Comparison of ENCODE assay signal across 8 mouse cellular contexts in the genomic region with DNA sequence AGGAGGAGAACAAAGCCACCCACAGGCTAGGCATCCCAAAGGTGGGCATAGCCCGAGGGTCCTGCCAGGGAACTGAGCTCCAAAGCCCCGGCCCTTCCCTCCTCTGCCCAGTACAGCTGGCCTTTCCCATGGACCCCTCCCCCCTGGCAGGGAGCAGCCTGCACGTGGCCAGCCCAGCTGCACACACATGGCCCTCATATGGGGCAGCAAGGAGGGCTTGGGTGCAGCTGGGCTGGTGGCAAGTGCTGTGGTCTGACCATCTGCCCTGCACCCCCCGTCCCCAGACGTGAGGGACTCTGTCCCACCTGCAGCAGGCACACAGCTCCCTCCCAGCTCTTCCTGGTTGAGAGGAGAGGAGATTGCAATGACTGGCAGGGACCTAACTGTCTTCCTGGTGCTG. TPM values are rescaled to one million over a fixed set of nuclear protein-coding genes. Genes with fewer than 3 reads are reported as not detected.
DNase-seq lines count a peak whose midpoint lies in the region; ATAC-seq and TF ChIP-seq lines count a peak whose summit lies in the region.
"Had no signal": no experiment of that assay in that cellular context is flagged by ENCODE, and none has a peak within 500 bp of the region (broad histone marks: within the 10 kb centered on the region; RNA-seq: fewer than 3 reads in every experiment).

No protein-coding gene starts in this region.

- H3K4me2 ChIP-seq in heart, embryonic 13.5 days, result peak overlapping the region; percentile 19
- H3K4me2 ChIP-seq in midbrain, embryonic 12.5 days (replicated peaks), result peak overlapping the region; percentile 6; the same call in 1 of the 2 replicates
- no peak overlapping the region for H3K4me2 ChIP-seq in midbrain, embryonic 16.5 days (ENCODE audit: low read length)
- H3K4me2 ChIP-seq in forebrain, postnatal 0 days (ENCODE audit: low read depth), result no peak overlapping the region
- H3K4me2 ChIP-seq in limb, embryonic 15.5 days, result peak overlapping the region; percentile 19

- no peak for TF ChIP-seq CTCF in forebrain, postnatal 0 days (IDR thresholded peaks at IDR 0.05; ENCODE audit: low read depth)

- no peak overlapping the region for H3K27ac ChIP-seq in heart, embryonic 13.5 days (replicated peaks)
- H3K27ac ChIP-seq in midbrain, embryonic 12.5 days (replicated peaks), result no peak overlapping the region
- no peak overlapping the region for H3K27ac ChIP-seq in midbrain, embryonic 16.5 days (ENCODE audit: low read length)
- H3K27ac ChIP-seq in forebrain, postnatal 0 days (ENCODE audit: low read depth, low read length), result no peak overlapping the region
- no peak overlapping the region for H3K27ac ChIP-seq in limb, embryonic 15.5 days

- 0 out of 2 replicates have a peak, but pooled peaks cover 7% of the 10 kb centered on the region for H3K27me3 ChIP-seq in heart, embryonic 13.5 days (replicated peaks)
- peaks cover 63% of the 10 kb centered on the region for H3K27me3 ChIP-seq in midbrain, embryonic 12.5 days
- H3K27me3 ChIP-seq in midbrain, embryonic 16.5 days (ENCODE audit: control insufficient read depth, insufficient read depth, low read depth, low read length), result peaks cover 15% of the 10 kb centered on the region
- peaks cover 7% of the 10 kb centered on the region; the same call in 1 of the 2 replicates for H3K27me3 ChIP-seq in forebrain, postnatal 0 days (ENCODE audit: insufficient read depth, low read length)
- 0 out of 2 replicates have a peak, but pooled peaks cover 4% of the 10 kb centered on the region for H3K27me3 ChIP-seq in limb, embryonic 15.5 days

- H3K9ac ChIP-seq in heart, embryonic 13.5 days, result peak overlapping the region; percentile 37; the same call in 1 of the 2 replicates
- H3K9ac ChIP-seq in midbrain, embryonic 12.5 days (replicated peaks), result no peak overlapping the region
- H3K9ac ChIP-seq in midbrain, embryonic 16.5 days (ENCODE audit: low read depth, low read length), result no peak overlapping the region
- H3K9ac ChIP-seq in forebrain, postnatal 0 days, result no peak overlapping the region
- no peak overlapping the region for H3K9ac ChIP-seq in limb, embryonic 15.5 days

- 53% methylated on average over 5 of the region's 5 CpGs for WGBS in heart, embryonic 13.5 days
- WGBS in midbrain, embryonic 12.5 days, result 41% methylated on average over 5 of the region's 5 CpGs
- 17% methylated on average over 5 of the region's 5 CpGs for WGBS in midbrain, embryonic 16.5 days
- 26% methylated on average over 5 of the region's 5 CpGs for WGBS in forebrain, postnatal 0 days
- 23% methylated on average over 5 of the region's 5 CpGs for WGBS in limb, embryonic 15.5 days

- DNase-seq in heart, postnatal 14 days, result no peak
- DNase-seq in forebrain, postnatal 0 days, result no peak
- DNase-seq in adrenal gland, postnatal 10 days, result no peak
- DNase-seq: adrenal gland, postnatal 14 days had no signal

- H3K36me3 ChIP-seq in heart, embryonic 13.5 days, result no peaks in the 10 kb centered on the region
- no peaks in the 10 kb centered on the region for H3K36me3 ChIP-seq in midbrain, embryonic 12.5 days
- no peaks in the 10 kb centered on the region for H3K36me3 ChIP-seq in midbrain, embryonic 16.5 days (ENCODE audit: control insufficient read depth, insufficient read depth, low read length)
- no peaks in the 10 kb centered on the region for H3K36me3 ChIP-seq in forebrain, postnatal 0 days (ENCODE audit: insufficient read depth)
- no peaks in the 10 kb centered on the region for H3K36me3 ChIP-seq in limb, embryonic 15.5 days

- intact Hi-C loops in heart, postnatal 14 days (cut with DNase I), result no loop called here

- no peak for ATAC-seq in heart, embryonic 13.5 days (ENCODE audit: extremely low read depth, insufficient number of reproducible peaks, low FRiP score, low TSS enrichment)
- 0 out of 2 replicates have a peak, but pooled peaks have one; percentile 20 for ATAC-seq in midbrain, embryonic 12.5 days (ENCODE audit: low FRiP score, low read depth)
- no peak for ATAC-seq in midbrain, embryonic 16.5 days
- peak; percentile 14; the same call in 1 of the 2 replicates for ATAC-seq in forebrain, postnatal 0 days
- no peak; the same call in 1 of the 2 replicates for ATAC-seq in limb, embryonic 15.5 days (ENCODE audit: insufficient number of reproducible peaks, low FRiP score, low TSS enrichment, low read depth)

- no peak overlapping the region for H3K4me3 ChIP-seq in heart, embryonic 13.5 days
- no peak overlapping the region for H3K4me3 ChIP-seq in midbrain, embryonic 12.5 days
- H3K4me3 ChIP-seq in midbrain, embryonic 16.5 days (ENCODE audit: low read depth, low read length), result no peak overlapping the region
- H3K4me3 ChIP-seq in forebrain, postnatal 0 days (ENCODE audit: low read depth, low read length), result no peak overlapping the region
- H3K4me3 ChIP-seq in limb, embryonic 15.5 days, result no peak overlapping the region

- H3K4me1 ChIP-seq in heart, embryonic 13.5 days, result peaks cover 42% of the 10 kb centered on the region
- H3K4me1 ChIP-seq in midbrain, embryonic 12.5 days, result peaks cover 44% of the 10 kb centered on the region
- peaks cover 19% of the 10 kb centered on the region for H3K4me1 ChIP-seq in midbrain, embryonic 16.5 days (ENCODE audit: control insufficient read depth, insufficient read depth, low read length)
- no peaks in the 10 kb centered on the region; the same call in 1 of the 2 replicates for H3K4me1 ChIP-seq in forebrain, postnatal 0 days (ENCODE audit: insufficient read depth)
- H3K4me1 ChIP-seq in limb, embryonic 15.5 days, result peaks cover 63% of the 10 kb centered on the region

- H3K9me3 ChIP-seq in heart, embryonic 13.5 days, result no peaks in the 10 kb centered on the region
- H3K9me3 ChIP-seq in midbrain, embryonic 12.5 days, result no peaks in the 10 kb centered on the region
- no peaks in the 10 kb centered on the region for H3K9me3 ChIP-seq in midbrain, embryonic 16.5 days (replicated peaks; ENCODE audit: control insufficient read depth, low read length, poor library complexity, severe bottlenecking)
- no peaks in the 10 kb centered on the region for H3K9me3 ChIP-seq in forebrain, postnatal 0 days (ENCODE audit: low read length)
- no peaks in the 10 kb centered on the region for H3K9me3 ChIP-seq in limb, embryonic 15.5 days

RNA-seq across cellular contexts. Expression of a gene that starts 4.5 kb away (rescaled TPM):
- polyA plus RNA-seq in heart, embryonic 13.5 days (2015; fragmentation: Nextera tagmentation; extraction: Ambion mirVana), result 13.3 and 13.7 TPM in 2 replicates
- 10 to 100 TPM; 10.1 to 11.3 TPM for total RNA-seq in heart, postnatal 14 days (2021)
- polyA plus RNA-seq in midbrain, embryonic 12.5 days (2016; fragmentation: Nextera tagmentation; extraction: Ambion mirVana), result 6.2 and 8.6 TPM in 2 replicates
- 1.8 and 2.1 TPM in 2 replicates for polyA plus RNA-seq in midbrain, embryonic 16.5 days (2015; fragmentation: Nextera tagmentation; extraction: Ambion mirVana)
- 2.6 and 6.9 TPM in 2 replicates for total RNA-seq in forebrain, postnatal 0 days (2014; rRNA removed)
- 3.9 TPM in 2 replicates for polyA plus RNA-seq in forebrain, postnatal 0 days (2015; fragmentation: Nextera tagmentation; extraction: Ambion mirVana)
- polyA plus RNA-seq in limb, embryonic 15.5 days (2015; fragmentation: Nextera tagmentation; extraction: Ambion mirVana), result 17.0 and 20.2 TPM in 2 replicates
- 1 to 10 TPM; 7.0 to 7.9 TPM for total RNA-seq in adrenal gland, postnatal 10 days (2021)

Comparison
In these comparisons a context has a peak if more than half of its experiments do, and no peak if none do; other contexts are left out.
1. ATAC-seq: peak in midbrain, embryonic 12.5 days (single experiment) and forebrain, postnatal 0 days (single experiment); none in heart, embryonic 13.5 days (single experiment), midbrain, embryonic 16.5 days (single experiment) and limb, embryonic 15.5 days (single experiment).
2. H3K4me2 ChIP-seq: peak in heart, embryonic 13.5 days (single experiment), midbrain, embryonic 12.5 days (single experiment) and limb, embryonic 15.5 days (single experiment); none in midbrain, embryonic 16.5 days (single experiment) and forebrain, postnatal 0 days (single experiment).